Mouse (Mus musculus) brown adipose tissue, adult 24 weeks (tissue): ENCODE results near the gene Arhgef11. TPM values are rescaled to one million over a fixed set of nuclear protein-coding genes. Genes with fewer than 3 reads are reported as not detected.

Source experiments
- H3K27ac ChIP-seq: fragments of 200-500 bp; replicated peaks from 2 replicates; pipeline ENCODE4 v1.5.1; 2012; ENCODE audit warnings: low read depth, mild to moderate bottlenecking, low read length
- H3K4me1 ChIP-seq: fragments of 200-500 bp; 2 replicates; pipeline ENCODE4 v1.6.1; 2012; ENCODE audit warnings: low read length, mixed read lengths; ENCODE audit not compliant: control insufficient read depth, insufficient read depth, insufficient read length
- H3K4me3 ChIP-seq: fragments of 200-500 bp; 2 replicates; pipeline ENCODE4 v1.5.1; 2012; ENCODE audit warnings: low read depth, mild to moderate bottlenecking, low read length, moderate library complexity; ENCODE audit not compliant: insufficient read depth
- polyA plus RNA-seq: library from polyadenylated mRNA; stranded (reverse); fragments of >200 nt; gene quantifications from 2 replicates; pipeline ENCODE4 v1.2.4, GENCODE M21; 2012; ENCODE audit not compliant: missing spikeins, insufficient read depth, insufficient read length

The Arhgef11 gene
- polyA plus RNA-seq, 1 experiment, result 18.7 TPM

DNA sequence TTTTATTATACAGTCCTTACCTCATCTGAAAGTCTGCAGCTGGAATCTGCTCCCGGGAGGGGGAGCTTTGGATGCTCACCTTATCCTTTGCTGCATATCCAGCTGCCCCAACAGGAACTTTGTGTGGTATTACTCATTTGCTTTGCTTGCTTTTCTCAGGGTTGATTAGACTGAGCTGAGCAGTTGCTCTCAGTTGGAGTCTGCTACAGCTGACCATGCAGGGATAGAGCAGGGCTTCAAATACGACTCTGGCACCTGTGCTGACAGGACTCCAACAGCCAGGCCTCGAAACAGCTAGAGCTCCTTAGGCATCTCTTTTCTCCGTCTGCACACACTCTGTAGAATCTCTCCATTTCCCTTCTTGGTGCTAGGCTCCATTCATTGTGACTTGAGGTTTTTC, 18.2 kb downstream of the Arhgef11 start:
- peaks cover 7% of the 10 kb centered on the region for H3K4me1 ChIP-seq
- H3K4me3 ChIP-seq, result no peak overlapping the region
- no peak overlapping the region for H3K27ac ChIP-seq

DNA sequence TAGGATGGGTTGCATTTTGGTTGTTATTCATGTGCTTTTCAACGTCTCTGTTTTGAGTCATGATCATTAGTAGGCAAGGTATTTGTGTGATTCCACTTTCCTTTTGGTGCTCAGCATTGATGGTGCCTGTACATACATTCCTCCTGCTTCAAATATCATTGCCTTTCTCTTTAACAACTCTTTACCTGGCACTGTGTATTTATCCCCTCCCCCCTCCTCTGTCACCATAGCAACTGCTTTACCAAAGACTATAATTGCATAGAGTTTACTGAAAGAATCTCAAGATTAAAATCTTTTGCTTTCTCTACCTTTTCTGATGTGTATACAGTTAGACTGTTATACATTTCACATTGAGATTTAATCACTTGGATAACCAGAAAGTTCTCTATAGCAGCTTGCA, 26.1 kb downstream of the Arhgef11 start:
- H3K4me3 ChIP-seq, result no peak overlapping the region
- no peak overlapping the region for H3K27ac ChIP-seq
- peaks cover 5% of the 10 kb centered on the region for H3K4me1 ChIP-seq

DNA sequence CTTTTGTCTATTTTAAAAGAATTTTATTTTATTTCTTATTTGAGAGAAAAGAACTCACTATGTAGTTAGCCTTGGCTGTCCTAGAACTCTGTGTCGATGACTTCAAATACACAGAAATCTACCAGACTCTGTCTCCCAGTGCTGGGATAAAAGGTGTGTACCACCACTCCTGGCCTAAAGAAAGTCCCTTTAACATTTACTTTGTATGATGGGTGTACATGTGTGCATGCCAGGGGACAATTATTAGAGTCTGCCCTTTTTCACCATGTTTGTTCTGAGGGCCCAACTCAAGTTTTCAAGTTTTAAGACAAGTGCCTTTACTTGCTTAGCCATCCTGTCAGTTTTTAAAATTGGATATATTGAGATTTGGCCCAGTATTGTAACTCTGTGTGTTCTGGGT, 28.8 kb downstream of the Arhgef11 start:
- no peak overlapping the region for H3K4me3 ChIP-seq
- H3K27ac ChIP-seq, result no peak overlapping the region
- peaks cover 2% of the 10 kb centered on the region; the same call in 1 of the 2 replicates for H3K4me1 ChIP-seq

DNA sequence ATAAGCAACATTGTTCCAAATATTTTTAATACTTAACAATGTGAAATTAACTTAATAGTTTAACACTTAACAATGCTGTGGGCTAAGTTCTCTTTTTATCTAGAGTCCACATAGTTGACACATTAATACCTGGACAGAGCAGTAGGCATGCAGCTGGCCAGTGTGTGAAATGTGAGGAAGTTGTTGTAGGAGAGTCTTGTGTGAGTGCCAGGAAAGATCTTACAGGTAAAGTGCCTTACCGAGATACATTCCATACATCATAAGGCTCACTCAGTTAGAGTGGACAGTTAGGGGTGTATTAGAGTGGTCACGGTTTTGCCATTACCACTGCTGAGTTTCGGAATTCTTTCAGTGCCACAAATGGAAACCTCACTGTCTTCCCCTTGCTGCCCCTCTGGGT, 31.7 kb downstream of the Arhgef11 start:
- no peak overlapping the region for H3K4me3 ChIP-seq
- no peak overlapping the region for H3K27ac ChIP-seq
- H3K4me1 ChIP-seq, result no peaks in the 10 kb centered on the region

DNA sequence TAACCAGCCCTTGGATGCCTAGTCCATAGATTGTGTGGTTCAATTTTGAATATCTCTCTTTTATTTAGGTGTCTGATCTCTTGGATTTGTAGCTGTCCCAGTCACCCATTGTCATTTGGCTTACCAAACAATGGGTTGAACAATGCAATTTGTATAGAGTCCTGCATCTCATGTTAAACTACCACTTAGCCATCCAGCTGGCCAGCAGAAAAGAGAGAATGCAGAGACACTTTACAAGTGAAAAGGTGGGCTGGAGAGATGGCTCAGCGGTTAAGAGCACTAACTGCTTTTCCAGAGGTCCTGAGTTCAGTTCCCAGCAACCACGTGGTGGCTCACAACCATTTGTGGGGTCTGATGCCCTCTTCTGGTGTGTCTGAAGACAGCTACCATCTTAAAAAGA, 41.0 kb downstream of the Arhgef11 start:
- Histone ChIP-seq H3K27ac (no peak overlapping the region), H3K4me3 (no peak overlapping the region), H3K4me1 (no peaks in the 10 kb centered on the region)

DNA sequence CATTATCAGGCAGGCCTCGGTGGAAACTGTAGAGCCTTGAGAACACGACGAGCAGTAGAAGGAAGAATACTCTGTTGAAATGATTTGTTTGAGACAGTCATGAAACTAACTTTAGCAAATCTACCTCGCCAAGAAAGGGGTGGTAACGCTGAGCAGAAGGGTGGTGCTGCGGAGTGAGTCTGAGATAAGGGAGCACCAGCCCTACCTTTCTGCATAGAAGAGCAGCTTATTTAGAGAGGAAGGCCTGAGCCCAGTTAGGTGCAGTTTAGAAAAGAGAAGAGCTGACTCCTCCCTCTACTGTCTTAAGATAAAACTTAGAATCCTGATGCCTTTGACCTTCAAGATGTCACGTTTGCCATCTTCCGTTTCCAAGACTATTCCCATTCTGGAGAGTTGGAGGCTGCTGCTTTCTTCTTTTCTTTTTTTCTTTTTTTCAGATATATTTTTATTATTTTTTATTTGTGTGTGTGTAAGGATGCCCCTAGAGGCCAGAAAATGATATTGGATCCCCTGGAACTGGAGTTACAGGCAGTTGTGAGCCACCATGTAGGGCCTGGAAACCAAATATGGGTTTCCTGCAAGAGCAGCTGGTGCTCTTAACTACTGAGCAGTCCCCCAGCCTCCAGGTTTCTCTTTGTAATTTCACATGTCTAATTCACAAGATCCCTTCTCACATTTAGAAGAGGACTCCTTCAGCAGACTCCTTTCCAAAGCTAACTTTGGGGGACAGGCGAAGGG, 42.5 kb downstream of the Arhgef11 start:
- H3K4me1 ChIP-seq, result no peaks in the 10 kb centered on the region
- H3K27ac ChIP-seq, result no peak overlapping the region
- no peak overlapping the region for H3K4me3 ChIP-seq

DNA sequence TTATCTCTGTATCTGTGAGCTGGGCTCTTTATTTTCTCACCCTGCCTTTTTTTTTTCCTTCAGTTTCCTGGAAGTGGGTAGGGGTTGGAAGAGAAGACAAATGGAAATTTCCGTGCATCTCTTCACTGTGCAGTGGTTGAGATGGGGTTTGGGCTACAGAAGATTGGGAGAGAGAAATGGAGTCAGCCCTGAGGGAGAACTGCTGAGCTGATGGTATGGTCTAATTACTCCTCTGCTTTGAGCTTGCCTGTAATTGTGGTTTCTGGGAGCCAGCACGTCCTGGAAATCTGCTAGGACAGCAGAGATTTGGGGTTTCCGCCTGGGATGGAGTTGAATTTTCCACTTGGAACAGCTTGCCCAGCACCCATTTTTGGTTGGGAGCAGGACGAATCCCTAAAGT, 43.1 kb downstream of the Arhgef11 start:
- no peak overlapping the region for H3K27ac ChIP-seq
- no peak overlapping the region for H3K4me3 ChIP-seq
- H3K4me1 ChIP-seq, result no peaks in the 10 kb centered on the region

DNA sequence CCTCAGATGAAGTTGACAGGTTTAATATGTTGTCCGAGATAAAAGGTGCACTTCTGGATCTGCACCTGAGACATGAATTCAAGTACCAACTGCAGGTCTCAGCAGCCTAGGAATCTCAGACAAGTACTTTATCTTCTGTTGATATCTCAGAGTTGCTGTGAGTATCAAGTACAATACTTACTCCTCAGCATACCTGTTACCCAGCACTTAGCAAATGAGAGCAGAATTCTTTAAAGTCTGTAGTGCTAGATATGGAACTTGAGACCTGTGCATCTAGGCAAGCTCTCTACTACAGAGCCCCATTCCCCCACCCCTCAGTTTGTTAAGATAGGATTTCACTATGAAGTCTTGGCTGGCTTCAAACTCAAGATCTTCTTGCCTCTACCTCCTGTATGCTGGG, 43.9 kb downstream of the Arhgef11 start:
- H3K4me3 ChIP-seq, result no peak overlapping the region
- H3K27ac ChIP-seq, result no peak overlapping the region
- no peaks in the 10 kb centered on the region for H3K4me1 ChIP-seq

DNA sequence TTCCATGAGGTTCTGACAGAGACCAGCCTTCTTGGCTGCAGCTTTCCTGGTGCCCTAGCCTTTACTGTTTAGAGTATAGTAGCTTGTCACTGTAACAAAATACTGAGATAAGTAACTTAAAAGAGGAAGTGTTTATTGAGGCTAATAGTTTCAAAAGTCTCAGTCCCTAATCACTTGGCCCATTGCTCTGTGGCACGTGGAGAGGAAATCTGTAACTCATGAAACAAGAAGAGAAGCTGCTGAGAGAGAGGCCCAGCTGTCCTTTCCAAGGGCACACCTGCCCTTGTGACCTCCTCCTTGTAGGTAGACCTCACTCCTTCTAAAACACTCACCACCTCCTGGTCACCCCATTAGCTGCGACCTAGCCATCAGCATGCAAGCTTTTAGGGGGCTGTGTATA, 101.2 kb downstream of the Arhgef11 start:
- Histone ChIP-seq H3K4me3 (no peak overlapping the region), H3K27ac (no peak overlapping the region), H3K4me1 (peaks cover 2% of the 10 kb centered on the region; the same call in 1 of the 2 replicates)

DNA sequence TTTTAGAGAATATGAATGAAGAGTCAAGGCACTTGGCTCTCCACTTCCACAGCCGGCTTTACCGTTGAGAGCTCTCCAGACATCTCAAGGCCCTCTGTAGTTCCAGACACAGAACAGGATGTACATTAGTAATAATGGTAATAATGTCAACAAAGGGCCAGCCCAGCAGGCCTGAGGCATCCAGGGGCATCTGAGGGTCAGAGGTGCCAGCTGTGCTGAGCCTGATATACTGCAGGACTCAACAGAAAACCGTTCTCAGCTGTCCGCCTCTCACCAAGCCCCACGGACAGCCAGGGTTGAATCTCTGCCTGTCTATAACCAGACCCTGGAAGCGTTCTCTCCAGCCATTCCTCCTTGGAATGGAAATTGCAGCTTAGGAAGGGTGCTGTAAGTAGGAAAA, 107.2 kb downstream of the Arhgef11 start:
- H3K4me3 ChIP-seq, result no peak overlapping the region
- H3K27ac ChIP-seq, result no peak overlapping the region
- no peaks in the 10 kb centered on the region for H3K4me1 ChIP-seq

DNA sequence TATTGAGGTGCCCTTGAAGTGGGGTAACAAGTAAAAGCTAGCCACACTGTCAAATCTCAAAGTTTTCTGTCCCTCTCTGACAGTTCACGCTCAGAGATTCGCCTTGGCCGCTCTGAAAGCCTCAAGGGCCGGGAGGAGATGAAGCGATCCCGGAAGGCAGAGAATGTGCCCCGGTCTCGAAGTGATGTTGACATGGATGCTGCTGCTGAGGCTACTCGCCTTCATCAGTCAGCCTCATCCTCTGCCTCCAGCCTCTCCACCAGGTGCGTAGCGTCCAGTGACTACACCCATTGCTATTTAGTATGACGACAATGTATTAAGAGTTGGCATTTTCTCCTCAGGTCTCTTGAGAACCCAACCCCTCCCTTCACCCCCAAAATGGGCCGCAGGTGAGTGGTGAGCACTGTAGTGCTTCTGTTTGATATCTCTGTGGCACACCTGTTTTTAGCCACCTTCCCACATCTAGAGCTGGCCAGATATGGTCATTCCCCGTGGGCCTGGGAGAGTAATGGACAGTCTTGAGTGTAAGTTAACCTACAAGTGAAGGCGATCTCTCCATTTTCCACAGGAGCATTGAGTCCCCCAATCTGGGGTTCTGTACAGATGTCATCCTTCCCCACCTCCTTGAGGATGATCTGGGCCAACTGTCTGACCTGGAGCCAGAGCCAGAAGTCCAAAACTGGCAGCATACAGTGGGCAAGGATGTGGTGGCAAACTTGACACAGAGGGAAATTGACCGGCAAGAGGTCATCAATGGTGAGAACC, 108.2 kb downstream of the Arhgef11 start:
- no peaks in the 10 kb centered on the region for H3K4me1 ChIP-seq
- no peak overlapping the region for H3K27ac ChIP-seq
- H3K4me3 ChIP-seq, result no peak overlapping the region

DNA sequence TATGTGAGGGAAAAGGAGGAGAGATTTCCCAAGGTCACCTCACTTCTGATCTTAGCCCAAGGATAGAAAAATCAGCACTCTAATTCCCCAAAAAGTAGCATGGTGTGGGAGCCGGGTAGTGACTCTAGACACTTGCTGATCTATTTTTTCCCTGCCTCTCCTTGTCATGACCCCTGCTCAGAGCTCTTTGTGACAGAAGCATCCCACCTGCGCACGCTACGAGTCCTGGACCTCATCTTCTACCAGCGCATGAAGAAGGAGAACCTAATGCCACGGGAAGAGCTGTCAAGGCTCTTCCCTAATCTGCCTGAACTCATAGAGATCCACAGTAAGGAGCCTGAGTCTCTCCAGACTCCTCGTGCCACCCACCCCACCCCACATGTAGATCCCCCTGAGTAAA, 108.8 kb downstream of the Arhgef11 start:
- no peak overlapping the region for H3K27ac ChIP-seq
- H3K4me3 ChIP-seq, result no peak overlapping the region
- H3K4me1 ChIP-seq, result no peaks in the 10 kb centered on the region

DNA sequence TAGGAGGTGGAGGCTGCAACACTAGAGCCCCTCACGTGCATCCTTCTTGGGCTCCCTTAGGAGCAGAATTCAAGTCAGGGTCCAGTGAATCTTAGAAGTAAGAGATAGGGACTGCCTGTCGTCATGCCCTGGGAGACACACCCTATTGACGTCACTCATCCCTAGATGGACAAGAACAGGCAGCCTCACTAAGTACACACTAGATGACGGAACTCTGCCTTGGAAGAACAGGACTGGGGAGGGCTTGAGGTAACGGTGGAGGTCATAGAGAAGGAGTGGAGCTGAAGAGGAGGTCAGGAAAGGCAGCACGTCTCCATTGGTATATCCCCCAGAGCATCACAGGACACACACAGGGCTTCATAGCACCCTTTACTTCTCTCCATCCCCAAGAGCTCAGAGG, 111.3 kb downstream of the Arhgef11 start:
- H3K27ac ChIP-seq, result no peak overlapping the region
- H3K4me3 ChIP-seq, result no peak overlapping the region
- H3K4me1 ChIP-seq, result peaks cover 2% of the 10 kb centered on the region; the same call in 1 of the 2 replicates

DNA sequence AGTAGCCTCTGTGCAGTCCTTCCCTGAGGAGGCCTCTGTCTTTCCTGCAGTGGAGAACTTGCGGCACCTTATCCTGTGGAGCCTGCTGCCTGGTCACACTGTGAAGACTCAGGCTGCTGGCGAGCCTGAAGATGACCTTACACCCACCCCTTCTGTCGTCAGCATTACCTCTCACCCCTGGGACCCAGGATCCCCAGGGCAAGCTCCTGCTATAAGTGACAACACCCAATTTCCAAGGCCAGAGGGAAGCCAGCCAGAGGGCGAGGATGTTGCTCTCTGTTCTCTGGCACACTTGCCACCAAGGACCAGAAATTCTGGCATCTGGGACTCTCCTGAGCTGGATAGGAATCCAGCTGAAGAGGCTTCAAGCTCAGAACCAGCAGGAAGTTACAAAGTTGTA, 115.7 kb downstream of the Arhgef11 start:
- H3K4me3 ChIP-seq, result no peak overlapping the region
- H3K27ac ChIP-seq, result no peak overlapping the region

DNA sequence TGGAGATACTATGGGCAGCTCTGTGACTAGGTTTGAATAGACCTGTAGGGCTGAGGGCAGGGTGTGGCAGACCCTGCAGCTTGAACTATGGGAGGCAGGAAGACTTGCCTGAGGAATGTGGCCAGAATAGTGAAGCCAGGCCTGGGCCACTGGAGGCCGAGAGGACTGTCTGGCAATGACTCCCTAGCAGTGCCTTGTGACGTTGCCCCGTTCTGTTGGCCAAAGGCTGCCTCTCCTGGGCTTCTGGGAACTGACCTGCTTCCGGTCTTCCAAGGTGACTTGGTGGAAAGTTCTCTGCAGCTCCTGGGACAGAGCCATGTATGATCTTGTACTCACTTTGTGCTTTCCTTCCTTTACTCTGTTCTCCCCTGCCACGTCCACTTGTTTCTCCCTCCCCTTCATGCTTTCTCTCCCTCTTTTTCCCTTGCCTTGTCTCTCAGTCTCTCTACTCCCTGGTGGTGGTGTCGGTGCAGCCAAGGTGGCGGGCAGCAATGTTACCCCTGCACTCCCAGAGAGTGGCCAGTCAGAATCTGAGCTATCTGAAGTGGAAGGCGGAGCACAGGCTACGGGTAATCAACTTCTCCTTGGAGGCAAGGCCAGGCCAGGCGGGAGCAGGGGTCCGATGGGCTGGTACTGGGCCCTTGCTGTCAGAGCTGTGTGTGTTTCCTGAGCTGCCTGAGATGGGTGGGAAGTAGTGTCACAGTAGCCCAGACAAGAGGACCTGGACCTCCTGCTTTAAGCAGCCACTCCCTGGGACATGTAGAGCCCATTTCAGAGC, 116.8 kb downstream of the Arhgef11 start:
- Histone ChIP-seq H3K4me3 (peak overlapping the region; percentile 46), H3K27ac (peak overlapping the region; percentile 84), H3K4me1 (peaks cover 2% of the 10 kb centered on the region; the same call in 1 of the 2 replicates)

More for the DNA sequence above, 115.7 kb downstream of the Arhgef11 start:
- peaks cover 2% of the 10 kb centered on the region; the same call in 1 of the 2 replicates for H3K4me1 ChIP-seq
